Mouse (Mus musculus): ENCODE results near the gene Dlgap4.

- TF ChIP-seq GATA1 (IDR thresholded peaks at IDR 0.05; ENCODE audit: borderline replicate concordance, low read length) (no peak), FLI1 (IDR thresholded peaks at IDR 0.05; ENCODE audit: low read length) (no peak)
These were observed 109.2 kb downstream of the Dlgap4 start for GRCm38 (mm10) chr2:156722752-156723151.
